Mouse (Mus musculus): ENCODE measurements around the gene Zfyve21. TPM values are rescaled to one million over a fixed set of nuclear protein-coding genes. Genes with fewer than 3 reads are reported as not detected.

Gene Zfyve21
- polyA plus RNA-seq, 1 experiment from 2014 or later: 43.0 TPM

DNA sequence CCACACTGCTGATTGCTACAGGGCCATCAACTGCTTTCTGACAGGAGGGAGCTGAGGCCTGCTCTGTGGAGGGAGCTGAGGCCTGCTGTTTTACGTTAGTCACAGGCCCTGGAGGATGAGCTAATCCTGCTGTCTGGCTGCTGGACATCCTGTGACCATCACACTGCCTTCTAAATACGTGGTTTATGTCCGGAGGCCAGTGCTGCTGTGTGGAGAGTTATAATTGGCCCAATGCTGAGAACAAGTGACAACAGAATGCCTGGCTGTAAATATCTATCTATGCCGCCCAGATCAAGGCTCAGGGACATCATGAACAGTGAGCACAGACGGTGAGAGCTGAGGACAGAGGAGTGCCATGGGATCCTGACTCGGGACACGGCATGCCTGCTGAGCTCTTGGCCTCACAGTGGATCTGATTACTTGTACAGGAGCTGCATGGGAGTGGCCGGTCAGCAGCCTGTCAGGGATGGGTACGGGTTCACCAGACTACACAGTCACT is 34.4 kb downstream of the Zfyve21 start:
- no peaks in the 10 kb centered on the region for H3K9me3 ChIP-seq (replicated peaks; ENCODE audit: control insufficient read depth, low read length)
- no peak for DNase-seq (ENCODE audit: low spot score)
- no peaks in the 10 kb centered on the region for H3K27me3 ChIP-seq (replicated peaks; ENCODE audit: control insufficient read depth, insufficient read depth, low read length)
- no peaks in the 10 kb centered on the region for H3K4me1 ChIP-seq (ENCODE audit: control insufficient read depth, insufficient read depth, low read length)
- no peak overlapping the region for H3K4me2 ChIP-seq (ENCODE audit: low read length)
- no peak overlapping the region for H3K4me3 ChIP-seq (ENCODE audit: low read depth, low read length)
- 84% methylated on average over 9 of the region's 9 CpGs for WGBS
- H3K36me3 ChIP-seq (ENCODE audit: control insufficient read depth, insufficient read depth, low read length): no peaks in the 10 kb centered on the region
- no peak for ATAC-seq
- H3K9ac ChIP-seq (ENCODE audit: low read length): no peak overlapping the region
- no peak overlapping the region for H3K27ac ChIP-seq (ENCODE audit: low read depth, low read length)

DNA sequence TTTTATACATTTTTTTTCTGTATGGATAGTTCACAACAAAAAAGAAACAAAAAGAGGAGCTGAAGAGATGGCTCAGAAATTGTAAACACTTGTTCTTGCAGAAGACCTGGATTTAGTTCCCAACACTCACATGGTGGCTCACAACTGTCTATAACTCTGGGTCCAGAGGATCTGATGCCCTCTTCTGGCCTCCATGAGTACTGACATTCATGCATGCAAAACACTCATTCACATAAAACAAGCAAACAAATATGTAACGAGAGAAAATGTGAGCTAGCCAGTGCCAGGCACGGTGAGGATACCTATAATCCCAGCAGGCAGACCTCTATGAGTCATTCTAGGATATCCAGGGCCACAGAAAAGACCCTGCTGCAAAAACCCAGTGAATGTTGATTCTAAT is 37.3 kb downstream of the Zfyve21 start:
- H3K27ac ChIP-seq (ENCODE audit: low read depth, low read length): no peak overlapping the region

DNA sequence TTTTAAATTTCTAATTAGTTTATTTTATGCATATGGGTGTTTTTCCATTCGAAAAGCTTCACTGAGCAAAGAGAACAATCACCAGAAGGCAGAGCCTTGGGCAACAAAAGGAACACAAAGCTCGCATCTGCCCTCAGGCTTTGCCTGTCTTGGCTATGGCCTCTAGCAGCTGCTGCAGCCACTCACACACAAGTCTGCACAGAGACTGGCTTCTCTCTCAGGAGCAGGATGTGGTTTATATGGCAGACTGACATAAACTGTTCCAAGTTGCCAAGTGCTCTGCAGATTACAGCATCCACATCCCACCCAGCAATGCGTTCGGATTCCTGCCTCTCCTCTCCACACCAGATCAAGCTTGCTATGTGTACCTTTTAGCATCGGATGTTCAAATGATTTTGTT is 37.8 kb downstream of the Zfyve21 start:
- H3K4me3 ChIP-seq (ENCODE audit: low read depth, low read length): no peak overlapping the region
- no peak overlapping the region for H3K27ac ChIP-seq (ENCODE audit: low read depth, low read length)
- H3K9me3 ChIP-seq (replicated peaks; ENCODE audit: control insufficient read depth, low read length): no peaks in the 10 kb centered on the region
- DNase-seq (ENCODE audit: low spot score) (peak; percentile 42), ATAC-seq (no peak)
- no peaks in the 10 kb centered on the region for H3K4me1 ChIP-seq (ENCODE audit: control insufficient read depth, insufficient read depth, low read length)
- no peaks in the 10 kb centered on the region for H3K36me3 ChIP-seq (ENCODE audit: control insufficient read depth, insufficient read depth, low read length)
- H3K9ac ChIP-seq (ENCODE audit: low read length): no peak overlapping the region
- 73% methylated on average over 5 of the region's 5 CpGs for whole genome bisulfite sequencing
- no peaks in the 10 kb centered on the region for H3K27me3 ChIP-seq (replicated peaks; ENCODE audit: control insufficient read depth, insufficient read depth, low read length)
- no peak overlapping the region for H3K4me2 ChIP-seq (ENCODE audit: low read length)

More for the DNA sequence above, 37.3 kb downstream of the Zfyve21 start:
- H3K27me3 ChIP-seq (replicated peaks; ENCODE audit: control insufficient read depth, insufficient read depth, low read length): no peaks in the 10 kb centered on the region
- H3K4me1 ChIP-seq (ENCODE audit: control insufficient read depth, insufficient read depth, low read length): no peaks in the 10 kb centered on the region
- H3K4me2 ChIP-seq (ENCODE audit: low read length): no peak overlapping the region
- no peak overlapping the region for H3K9ac ChIP-seq (ENCODE audit: low read length)
- DNase-seq (ENCODE audit: low spot score) (no peak), ATAC-seq (no peak)
- H3K4me3 ChIP-seq (ENCODE audit: low read depth, low read length): no peak overlapping the region
- H3K9me3 ChIP-seq (replicated peaks; ENCODE audit: control insufficient read depth, low read length): no peaks in the 10 kb centered on the region
- no peaks in the 10 kb centered on the region for H3K36me3 ChIP-seq (ENCODE audit: control insufficient read depth, insufficient read depth, low read length)
- 64% methylated on average over 2 of the region's 2 CpGs for WGBS

DNA sequence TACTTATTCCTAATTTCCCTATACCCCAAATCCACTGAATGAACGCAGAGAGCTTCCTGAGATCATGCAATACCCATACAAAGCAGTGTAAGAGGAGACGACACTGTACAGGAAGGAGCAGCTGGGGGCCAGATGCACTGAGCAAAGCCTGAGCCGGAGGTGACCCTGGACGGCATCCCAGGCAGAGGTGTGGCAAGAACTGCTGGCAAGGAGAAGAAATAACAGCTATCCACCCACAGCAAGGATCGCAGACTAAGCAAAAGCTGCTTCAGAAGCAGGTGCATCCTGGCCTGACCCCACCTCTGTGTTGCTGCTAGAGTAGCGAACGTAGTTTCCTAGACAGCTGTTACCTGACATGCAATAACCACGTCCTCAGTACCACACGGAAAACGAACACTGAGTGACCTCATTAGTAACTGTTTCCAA is 39.1 kb downstream of the Zfyve21 start:
- no peaks in the 10 kb centered on the region for H3K27me3 ChIP-seq (replicated peaks; ENCODE audit: control insufficient read depth, insufficient read depth, low read length)
- no peak overlapping the region for H3K4me2 ChIP-seq (ENCODE audit: low read length)
- H3K9me3 ChIP-seq (replicated peaks; ENCODE audit: control insufficient read depth, low read length): no peaks in the 10 kb centered on the region
- DNase-seq (ENCODE audit: low spot score) (no peak), ATAC-seq (no peak)
- no peaks in the 10 kb centered on the region for H3K36me3 ChIP-seq (ENCODE audit: control insufficient read depth, insufficient read depth, low read length)
- H3K9ac ChIP-seq (ENCODE audit: low read length): no peak overlapping the region
- 72% methylated on average over 10 of the region's 10 CpGs for WGBS
- no peak overlapping the region for H3K27ac ChIP-seq (ENCODE audit: low read depth, low read length)
- no peak overlapping the region for H3K4me3 ChIP-seq (ENCODE audit: low read depth, low read length)
- H3K4me1 ChIP-seq (ENCODE audit: control insufficient read depth, insufficient read depth, low read length): no peaks in the 10 kb centered on the region

DNA sequence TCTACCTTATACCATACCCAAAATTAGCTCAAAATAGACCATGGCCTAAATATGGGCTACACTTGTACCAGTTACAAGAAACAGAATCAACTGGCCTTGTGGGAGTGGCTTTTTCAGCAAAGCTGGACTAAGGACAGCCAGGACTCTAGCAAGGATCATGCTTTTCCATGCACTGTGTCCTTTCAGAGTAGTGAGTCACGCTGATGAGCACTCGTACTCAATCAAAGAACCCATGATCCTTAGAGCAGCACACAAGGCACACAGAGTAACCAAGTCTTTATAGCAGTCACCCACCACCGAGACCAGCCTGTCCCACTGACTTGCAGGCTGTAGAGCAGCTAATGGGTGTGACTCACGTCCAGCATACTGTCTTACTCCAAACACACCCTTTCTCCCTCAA is 39.6 kb downstream of the Zfyve21 start:
- H3K27ac ChIP-seq (ENCODE audit: low read depth, low read length): no peak overlapping the region
- H3K4me3 ChIP-seq (ENCODE audit: low read depth, low read length): no peak overlapping the region
- H3K9ac ChIP-seq (ENCODE audit: low read length): no peak overlapping the region
- 75% methylated on average over 4 of the region's 4 CpGs for WGBS
- DNase-seq (ENCODE audit: low spot score) (no peak), ATAC-seq (no peak)
- H3K36me3 ChIP-seq (ENCODE audit: control insufficient read depth, insufficient read depth, low read length): no peaks in the 10 kb centered on the region
- no peaks in the 10 kb centered on the region for H3K4me1 ChIP-seq (ENCODE audit: control insufficient read depth, insufficient read depth, low read length)
- no peaks in the 10 kb centered on the region for H3K27me3 ChIP-seq (replicated peaks; ENCODE audit: control insufficient read depth, insufficient read depth, low read length)
- no peak overlapping the region for H3K4me2 ChIP-seq (ENCODE audit: low read length)
- H3K9me3 ChIP-seq (replicated peaks; ENCODE audit: control insufficient read depth, low read length): no peaks in the 10 kb centered on the region

DNA sequence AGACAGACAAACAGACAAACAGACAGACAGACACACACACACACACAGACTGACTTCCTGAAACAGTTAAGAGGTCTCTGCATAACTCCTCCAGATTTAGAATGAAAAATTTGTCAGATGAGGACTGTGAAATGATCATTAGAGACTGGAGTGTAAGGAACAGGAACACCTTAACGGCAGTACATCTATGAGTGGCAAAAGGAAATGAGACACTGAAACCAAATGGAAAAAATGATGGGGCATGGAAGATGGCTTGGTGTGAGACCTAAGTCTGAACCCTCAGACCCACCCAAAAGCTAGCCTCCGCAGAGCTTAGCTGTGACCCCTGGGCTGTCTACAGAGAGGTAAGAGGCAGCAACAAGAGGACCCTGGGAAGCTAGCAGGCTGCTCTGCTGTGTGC is 41.5 kb downstream of the Zfyve21 start:
- Histone ChIP-seq H3K27me3 (replicated peaks; ENCODE audit: control insufficient read depth, insufficient read depth, low read length) (no peaks in the 10 kb centered on the region), H3K36me3 (ENCODE audit: control insufficient read depth, insufficient read depth, low read length) (no peaks in the 10 kb centered on the region), H3K27ac (ENCODE audit: low read depth, low read length) (no peak overlapping the region), H3K9ac (ENCODE audit: low read length) (no peak overlapping the region), H3K9me3 (replicated peaks; ENCODE audit: control insufficient read depth, low read length) (no peaks in the 10 kb centered on the region), H3K4me2 (ENCODE audit: low read length) (no peak overlapping the region), H3K4me3 (ENCODE audit: low read depth, low read length) (no peak overlapping the region), H3K4me1 (ENCODE audit: control insufficient read depth, insufficient read depth, low read length) (no peaks in the 10 kb centered on the region)
- 88% methylated on average over 2 of the region's 2 CpGs for WGBS
- ATAC-seq: no peak
- DNase-seq (ENCODE audit: low spot score): no peak

DNA sequence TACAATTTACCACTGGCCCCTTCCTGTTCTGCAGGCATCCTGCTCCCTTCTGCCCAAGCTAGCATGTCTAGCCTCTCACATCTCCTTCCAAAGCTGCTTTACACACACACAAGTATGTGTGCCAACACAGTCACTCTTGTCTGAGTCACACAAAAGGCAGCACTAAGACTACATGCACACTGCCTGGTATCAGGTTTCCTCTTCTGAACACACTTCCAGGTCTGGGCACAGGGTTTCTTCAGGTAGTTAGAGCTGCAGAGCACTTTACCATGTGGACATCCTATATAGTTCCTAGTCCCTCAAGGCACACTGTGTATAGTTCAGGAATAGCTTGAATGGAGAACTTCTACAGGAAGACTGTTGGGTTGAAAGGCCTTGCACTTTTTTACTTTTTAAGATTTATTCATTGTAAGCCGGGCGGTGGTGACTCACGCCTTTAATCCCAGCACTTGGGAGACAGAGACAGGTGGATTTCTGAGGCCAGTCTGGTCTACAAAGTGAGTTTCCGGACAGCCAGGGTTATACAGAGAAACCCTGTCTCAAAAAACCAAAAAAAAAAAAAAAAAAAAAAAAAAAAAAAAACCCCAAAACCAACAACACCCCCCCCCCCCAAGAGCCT is 50.3 kb downstream of the Zfyve21 start:
- Histone ChIP-seq H3K36me3 (ENCODE audit: control insufficient read depth, insufficient read depth, low read length) (no peaks in the 10 kb centered on the region), H3K4me3 (ENCODE audit: low read depth, low read length) (no peak overlapping the region), H3K27ac (ENCODE audit: low read depth, low read length) (no peak overlapping the region), H3K4me2 (ENCODE audit: low read length) (no peak overlapping the region), H3K9ac (ENCODE audit: low read length) (no peak overlapping the region), H3K9me3 (replicated peaks; ENCODE audit: control insufficient read depth, low read length) (no peaks in the 10 kb centered on the region), H3K4me1 (ENCODE audit: control insufficient read depth, insufficient read depth, low read length) (no peaks in the 10 kb centered on the region), H3K27me3 (replicated peaks; ENCODE audit: control insufficient read depth, insufficient read depth, low read length) (no peaks in the 10 kb centered on the region)
- WGBS: 80% methylated on average over 4 of the region's 4 CpGs
- DNase-seq (ENCODE audit: low spot score) (no peak), ATAC-seq (no peak)

DNA sequence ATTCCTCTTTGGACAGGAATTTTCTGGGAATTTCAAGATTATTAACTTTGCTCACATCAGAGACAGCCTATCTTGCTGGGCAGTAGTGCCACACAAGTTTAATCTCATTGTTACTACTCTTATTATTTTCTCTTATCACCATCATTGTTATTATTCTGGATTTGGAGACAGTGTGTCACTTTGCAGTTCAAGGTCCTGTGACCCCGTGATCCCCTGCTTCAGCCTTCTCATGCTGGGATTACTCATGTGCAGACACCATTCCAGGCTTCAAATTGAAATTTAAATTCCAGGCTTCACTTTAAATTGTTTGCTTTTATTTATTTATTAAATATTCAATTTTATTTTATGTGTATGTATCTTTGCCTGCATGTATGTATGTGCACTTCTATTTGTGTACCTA is 55.8 kb downstream of the Zfyve21 start:
- no peaks in the 10 kb centered on the region for H3K4me1 ChIP-seq (ENCODE audit: control insufficient read depth, insufficient read depth, low read length)
- no peaks in the 10 kb centered on the region for H3K27me3 ChIP-seq (replicated peaks; ENCODE audit: control insufficient read depth, insufficient read depth, low read length)
- no peaks in the 10 kb centered on the region for H3K9me3 ChIP-seq (replicated peaks; ENCODE audit: control insufficient read depth, low read length)
- no peak overlapping the region for H3K27ac ChIP-seq (ENCODE audit: low read depth, low read length)
- ATAC-seq (no peak), DNase-seq (ENCODE audit: low spot score) (no peak)
- WGBS: 91% methylated on average over 1 of the region's 1 CpGs
- no peak overlapping the region for H3K4me2 ChIP-seq (ENCODE audit: low read length)
- no peak overlapping the region for H3K4me3 ChIP-seq (ENCODE audit: low read depth, low read length)
- H3K36me3 ChIP-seq (ENCODE audit: control insufficient read depth, insufficient read depth, low read length): no peaks in the 10 kb centered on the region
- no peak overlapping the region for H3K9ac ChIP-seq (ENCODE audit: low read length)

DNA sequence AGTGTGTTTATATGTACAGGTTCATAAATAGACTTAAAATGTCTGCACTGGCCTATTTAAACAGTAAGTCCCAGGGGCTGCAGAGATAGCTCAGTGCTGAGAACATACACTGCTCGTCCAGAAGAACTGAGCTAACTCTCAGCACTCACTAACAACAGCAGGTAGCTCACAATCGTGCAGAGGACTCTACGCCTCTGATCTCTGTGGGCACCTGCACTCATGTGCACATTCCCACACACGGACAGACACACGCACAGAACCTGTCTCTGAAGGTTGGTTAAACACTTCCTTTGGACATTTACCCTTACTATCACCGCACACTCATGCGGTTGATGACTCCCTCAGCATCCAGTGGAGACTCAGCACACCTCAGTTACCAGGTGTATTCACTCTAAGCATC is 56.8 kb downstream of the Zfyve21 start:
- ATAC-seq (no peak), DNase-seq (ENCODE audit: low spot score) (no peak)
- Histone ChIP-seq H3K27ac (ENCODE audit: low read depth, low read length) (no peak overlapping the region), H3K9me3 (replicated peaks; ENCODE audit: control insufficient read depth, low read length) (no peaks in the 10 kb centered on the region), H3K36me3 (ENCODE audit: control insufficient read depth, insufficient read depth, low read length) (no peaks in the 10 kb centered on the region), H3K9ac (ENCODE audit: low read length) (no peak overlapping the region), H3K4me3 (ENCODE audit: low read depth, low read length) (no peak overlapping the region), H3K27me3 (replicated peaks; ENCODE audit: control insufficient read depth, insufficient read depth, low read length) (no peaks in the 10 kb centered on the region), H3K4me2 (ENCODE audit: low read length) (no peak overlapping the region), H3K4me1 (ENCODE audit: control insufficient read depth, insufficient read depth, low read length) (no peaks in the 10 kb centered on the region)
- 91% methylated on average over 7 of the region's 7 CpGs for whole genome bisulfite sequencing

All from forebrain, embryonic 14.5 days (tissue).